Mouse (Mus musculus) embryonic facial prominence, embryonic 12.5 days (tissue): ENCODE measurements around the gene Hhipl1. TPM values are rescaled to one million over a fixed set of nuclear protein-coding genes. Genes with fewer than 3 reads are reported as not detected.
A peak's percentile ranks its signal among the peaks of the same experiment; 100 is the strongest.

Experiments used
- ATAC-seq: fragments of 200-750 bp; cut with Nextera tagmentation; 2 replicates; pipeline ENCODE4 v1.8.0; 2017; ENCODE audit not compliant: insufficient number of reproducible peaks, insufficient read depth, low FRiP score, low TSS enrichment
- H3K27ac ChIP-seq: fragments of 300-500 bp; sonication (generic); 2 replicates; pipeline ENCODE4 v1.5.1; 2016; ENCODE audit warnings: mild to moderate bottlenecking
- H3K27me3 ChIP-seq: fragments of 300-500 bp; sonication (generic); 2 replicates; pipeline ENCODE4 v1.6.1; 2016; ENCODE audit warnings: mild to moderate bottlenecking, moderate library complexity
- H3K36me3 ChIP-seq: fragments of 300-500 bp; sonication (generic); 2 replicates; pipeline ENCODE4 v1.6.1; 2016; ENCODE audit warnings: mild to moderate bottlenecking
- H3K4me1 ChIP-seq: fragments of 300-500 bp; sonication (generic); 2 replicates; pipeline ENCODE4 v1.6.1; 2016
- H3K4me2 ChIP-seq: fragments of 300-500 bp; sonication (generic); replicated peaks from 2 replicates; pipeline ENCODE4 v1.6.1; 2016; ENCODE audit warnings: mild to moderate bottlenecking, moderate library complexity
- H3K4me3 ChIP-seq: fragments of 300-500 bp; sonication (generic); 2 replicates; pipeline ENCODE4 v1.5.1; 2016; ENCODE audit warnings: mild to moderate bottlenecking
- H3K9ac ChIP-seq: fragments of 300-500 bp; sonication (generic); 2 replicates; pipeline ENCODE4 v1.6.1; 2016; ENCODE audit warnings: mild to moderate bottlenecking, moderate library complexity
- H3K9me3 ChIP-seq: fragments of 300-500 bp; sonication (generic); 2 replicates; pipeline ENCODE4 v1.6.1; 2016; ENCODE audit warnings: mild to moderate bottlenecking, moderate library complexity
- WGBS: fragments of 180-500 bp; shearing (Covaris S2); methylation state at CpG from one replicate; pipeline ENCODE4 v1.1.7; 2016; 5-methylcytosine and 5-hydroxymethylcytosine counted together
- polyA plus RNA-seq: library from polyadenylated mRNA; unstranded; fragments of >200 nt; fragmentation: Nextera tagmentation; extraction: Ambion mirVana; gene quantifications from 2 replicates; pipeline ENCODE4 v1.2.1, GENCODE M21; 2016

The Hhipl1 gene
- polyA plus RNA-seq, 1 experiment from 2014 or later, result 1.0 TPM

GRCm38 (mm10) chr12:108284455-108285224 is 21.4 kb upstream of the Hhipl1 start:
- 33% methylated on average over 13 of the region's 14 CpGs for WGBS
- Histone ChIP-seq H3K27ac (peak overlapping the region; percentile 19; the same call in 1 of the 2 replicates), H3K4me2 (no peak overlapping the region), H3K27me3 (0 out of 2 replicates have a peak, but pooled peaks cover 3% of the 10 kb centered on the region), H3K9me3 (no peaks in the 10 kb centered on the region), H3K9ac (no peak overlapping the region), H3K4me1 (peaks cover 12% of the 10 kb centered on the region), H3K4me3 (no peak overlapping the region), H3K36me3 (no peaks in the 10 kb centered on the region)
- ATAC-seq, result no peak

GRCm38 (mm10) chr12:108285225-108286011 is 20.7 kb upstream of the Hhipl1 start:
- Histone ChIP-seq H3K4me2 (no peak overlapping the region), H3K9ac (no peak overlapping the region)

GRCm38 (mm10) chr12:108286381-108286780 is 19.7 kb upstream of the Hhipl1 start:
- Histone ChIP-seq H3K9me3 (no peaks in the 10 kb centered on the region), H3K4me2 (no peak overlapping the region), H3K27ac (peak overlapping the region; percentile 54; the same call in 1 of the 2 replicates), H3K4me3 (no peak overlapping the region), H3K27me3 (0 out of 2 replicates have a peak, but pooled peaks cover 3% of the 10 kb centered on the region), H3K4me1 (peaks cover 12% of the 10 kb centered on the region), H3K36me3 (no peaks in the 10 kb centered on the region), H3K9ac (no peak overlapping the region)
- ATAC-seq, result no peak
- WGBS, result 72% methylated on average over 4 of the region's 4 CpGs

More at GRCm38 (mm10) chr12:108285225-108286011, 20.7 kb upstream of the Hhipl1 start:
- no peak for ATAC-seq
- 0 out of 2 replicates have a peak overlapping the region, but pooled peaks have one; percentile 1 for H3K4me3 ChIP-seq
- H3K27ac ChIP-seq, result 0 out of 2 replicates have a peak overlapping the region, but pooled peaks have one; percentile 54
- H3K4me1 ChIP-seq, result peaks cover 12% of the 10 kb centered on the region
- no peaks in the 10 kb centered on the region for H3K36me3 ChIP-seq
- 32% methylated on average over 11 of the region's 11 CpGs for WGBS
- no peaks in the 10 kb centered on the region for H3K9me3 ChIP-seq
- 0 out of 2 replicates have a peak, but pooled peaks cover 3% of the 10 kb centered on the region for H3K27me3 ChIP-seq

DNA sequence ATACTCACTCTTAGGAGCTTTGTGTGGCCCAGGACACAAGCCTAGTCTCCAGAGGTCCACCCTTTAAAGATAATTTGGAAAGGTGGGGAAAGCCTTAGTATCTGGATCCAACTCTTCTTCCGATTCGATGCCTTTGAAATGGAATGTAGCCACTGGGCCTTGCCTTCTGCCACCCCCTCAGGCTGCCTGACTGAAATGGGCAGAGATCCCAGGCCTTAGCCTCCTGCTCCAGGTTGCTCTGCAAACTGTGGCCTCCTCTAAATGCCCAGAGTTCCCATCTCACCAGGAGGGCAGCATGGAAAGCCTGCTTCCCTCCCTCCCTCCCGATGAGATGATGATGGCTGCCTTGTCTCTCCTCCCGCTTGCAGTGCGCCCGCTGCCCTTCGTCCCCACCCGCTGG is 19.1 kb upstream of the Hhipl1 start:
- WGBS, result 94% methylated on average over 8 of the region's 8 CpGs
- Histone ChIP-seq H3K9me3 (no peaks in the 10 kb centered on the region), H3K4me3 (no peak overlapping the region), H3K27ac (no peak overlapping the region), H3K4me1 (peaks cover 12% of the 10 kb centered on the region), H3K36me3 (no peaks in the 10 kb centered on the region), H3K27me3 (0 out of 2 replicates have a peak, but pooled peaks cover 3% of the 10 kb centered on the region), H3K4me2 (no peak overlapping the region), H3K9ac (no peak overlapping the region)
- no peak for ATAC-seq

- no peak for ATAC-seq
- Histone ChIP-seq H3K27me3 (0 out of 2 replicates have a peak, but pooled peaks cover 3% of the 10 kb centered on the region), H3K27ac (no peak overlapping the region), H3K4me3 (no peak overlapping the region), H3K36me3 (no peaks in the 10 kb centered on the region), H3K9ac (no peak overlapping the region), H3K4me2 (no peak overlapping the region), H3K9me3 (no peaks in the 10 kb centered on the region), H3K4me1 (peaks cover 21% of the 10 kb centered on the region)
- WGBS, result 79% methylated on average over 19 of the region's 19 CpGs
These were observed 17.8 kb upstream of the Hhipl1 start for GRCm38 (mm10) chr12:108288127-108288880.

GRCm38 (mm10) chr12:108292419-108292818 is 13.7 kb upstream of the Hhipl1 start:
- H3K9me3 ChIP-seq, result no peaks in the 10 kb centered on the region
- WGBS, result 7% methylated on average over 9 of the region's 9 CpGs
- no peaks in the 10 kb centered on the region for H3K36me3 ChIP-seq
- H3K4me3 ChIP-seq, result 0 out of 2 replicates have a peak overlapping the region, but pooled peaks have one; percentile 5
- peak overlapping the region; percentile 32 for H3K4me2 ChIP-seq
- H3K9ac ChIP-seq, result no peak overlapping the region
- H3K4me1 ChIP-seq, result peaks cover 9% of the 10 kb centered on the region
- H3K27ac ChIP-seq, result no peak overlapping the region
- peak; percentile 66; the same call in 1 of the 2 replicates for ATAC-seq
- H3K27me3 ChIP-seq, result no peaks in the 10 kb centered on the region

GRCm38 (mm10) chr12:108292957-108293356 is 13.1 kb upstream of the Hhipl1 start:
- Histone ChIP-seq H3K4me3 (0 out of 2 replicates have a peak overlapping the region, but pooled peaks have one; percentile 5), H3K27ac (no peak overlapping the region), H3K4me2 (peak overlapping the region; percentile 32), H3K36me3 (no peaks in the 10 kb centered on the region), H3K4me1 (peaks cover 9% of the 10 kb centered on the region), H3K27me3 (no peaks in the 10 kb centered on the region), H3K9ac (no peak overlapping the region), H3K9me3 (no peaks in the 10 kb centered on the region)
- no peak for ATAC-seq
- 7% methylated on average over 8 of the region's 8 CpGs for WGBS

DNA sequence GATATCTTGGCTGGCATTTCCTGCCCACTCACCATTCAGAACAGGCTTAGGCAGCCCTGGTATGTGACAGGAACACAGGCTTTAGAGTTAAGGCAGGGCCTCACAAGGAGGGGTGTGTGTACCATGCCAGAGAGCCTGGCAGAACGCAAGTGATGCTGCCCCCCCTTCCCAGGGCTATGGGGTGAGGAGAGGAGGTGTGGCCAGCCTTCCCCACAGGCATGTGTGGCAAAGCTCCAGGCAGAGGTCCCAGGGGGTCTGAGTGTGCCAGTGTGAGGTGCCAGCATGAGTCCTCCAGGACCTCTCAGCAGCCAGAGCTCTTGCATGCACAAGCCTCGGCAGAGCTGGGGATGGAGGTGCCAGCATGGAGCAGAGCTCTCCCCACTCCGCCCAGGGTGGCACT is 11.4 kb upstream of the Hhipl1 start:
- ATAC-seq, result no peak
- WGBS, result 65% methylated on average over 3 of the region's 3 CpGs
- H3K9me3 ChIP-seq, result no peaks in the 10 kb centered on the region
- peaks cover 9% of the 10 kb centered on the region for H3K4me1 ChIP-seq
- no peak overlapping the region for H3K4me2 ChIP-seq
- no peak overlapping the region for H3K9ac ChIP-seq
- no peak overlapping the region for H3K4me3 ChIP-seq
- no peak overlapping the region for H3K27ac ChIP-seq
- H3K36me3 ChIP-seq, result no peaks in the 10 kb centered on the region
- H3K27me3 ChIP-seq, result no peaks in the 10 kb centered on the region

GRCm38 (mm10) chr12:108297033-108297432 is 9.0 kb upstream of the Hhipl1 start:
- Histone ChIP-seq H3K4me1 (peaks cover 9% of the 10 kb centered on the region), H3K4me3 (no peak overlapping the region), H3K9me3 (no peaks in the 10 kb centered on the region), H3K4me2 (no peak overlapping the region), H3K9ac (no peak overlapping the region), H3K36me3 (no peaks in the 10 kb centered on the region), H3K27ac (no peak overlapping the region), H3K27me3 (no peaks in the 10 kb centered on the region)
- WGBS, result 83% methylated on average over 6 of the region's 6 CpGs
- ATAC-seq, result no peak

- whole genome bisulfite sequencing, result 64% methylated on average over 6 of the region's 6 CpGs
- ATAC-seq, result no peak; the same call in 1 of the 2 replicates
- H3K4me1 ChIP-seq, result peaks cover 4% of the 10 kb centered on the region; the same call in 1 of the 2 replicates
These were observed 5.1 kb upstream of the Hhipl1 start for GRCm38 (mm10) chr12:108301006-108301405.

GRCm38 (mm10) chr12:108303778-108304365 is 2.2 kb upstream of the Hhipl1 start:
- ATAC-seq, result no peak
- Histone ChIP-seq H3K4me3 (no peak overlapping the region), H3K9ac (no peak overlapping the region), H3K4me2 (no peak overlapping the region), H3K4me1 (peaks cover 6% of the 10 kb centered on the region; the same call in 1 of the 2 replicates), H3K27me3 (peaks cover 32% of the 10 kb centered on the region), H3K36me3 (no peaks in the 10 kb centered on the region), H3K9me3 (no peaks in the 10 kb centered on the region), H3K27ac (no peak overlapping the region)
- 40% methylated on average over 6 of the region's 6 CpGs for WGBS

More at GRCm38 (mm10) chr12:108301006-108301405, 5.1 kb upstream of the Hhipl1 start:
- Histone ChIP-seq H3K4me2 (no peak overlapping the region), H3K27ac (no peak overlapping the region), H3K27me3 (peaks cover 18% of the 10 kb centered on the region), H3K36me3 (no peaks in the 10 kb centered on the region), H3K4me3 (no peak overlapping the region), H3K9me3 (no peaks in the 10 kb centered on the region), H3K9ac (no peak overlapping the region)
